Mouse (Mus musculus) urinary bladder, adult 2 months (tissue): ENCODE data around the gene Mief2. TPM values are rescaled to one million over a fixed set of nuclear protein-coding genes. Genes with fewer than 3 reads are reported as not detected.

Experiments used
- DNase-seq: peaks from one replicate; pipeline ENCODE4 v3.0.0; 2022; ENCODE audit warnings: low spot score
- polyA plus RNA-seq: library from polyadenylated mRNA; depleted of rRNA; stranded (reverse); fragments of >200 nt; gene quantifications from 2 replicates; pipeline ENCODE4 v1.2.3, GENCODE M21; 2012

The Mief2 gene
- polyA plus RNA-seq, 1 experiment: 18.0 TPM

- DNase-seq: no peak
Measured at GRCm38 (mm10) chr11:60719263-60719662, 8.9 kb upstream of the Mief2 start.

DNA sequence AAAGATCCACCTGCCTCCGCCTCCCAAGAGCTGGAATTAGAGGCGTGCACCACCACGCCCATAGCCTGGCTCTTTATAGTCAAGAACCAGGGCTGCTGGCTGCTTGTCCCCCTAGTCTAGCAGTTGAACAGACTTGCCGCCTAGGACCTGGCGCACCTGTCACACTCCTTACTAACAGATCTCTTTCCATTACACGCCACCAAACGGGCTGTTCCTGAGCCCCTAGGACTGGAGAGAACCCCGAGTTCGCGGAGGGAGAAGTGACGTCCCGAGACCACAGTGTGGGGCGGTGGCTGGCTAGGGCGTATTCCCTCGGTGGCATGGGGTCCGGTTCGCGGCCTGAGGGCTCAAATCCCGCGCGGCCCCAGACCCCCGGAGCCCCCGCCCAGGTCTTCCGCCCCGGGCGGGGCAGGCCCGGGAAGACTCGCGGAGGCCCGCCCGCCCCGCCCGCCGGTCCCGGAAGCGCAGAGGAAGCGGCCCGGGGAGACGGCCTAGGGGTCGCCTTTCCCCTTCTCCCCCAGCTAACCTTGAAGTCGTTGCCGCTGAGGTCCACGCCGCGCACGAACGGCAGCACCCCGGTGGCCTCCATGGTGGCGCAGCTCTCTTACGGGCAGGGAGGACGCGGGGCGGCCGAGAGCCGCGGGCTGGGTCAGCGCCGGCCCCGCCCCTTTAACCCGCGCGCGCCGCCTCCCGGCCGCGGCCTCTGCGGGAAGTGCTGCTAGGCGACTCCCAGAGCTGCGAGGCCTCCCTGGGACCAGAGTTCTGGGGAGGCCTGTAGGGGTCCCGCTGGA is 1.4 kb upstream of the Mief2 start, which contains the start of gene Flii:
TSS of gene Flii (minus strand) at position 663 of the 791 bp plus-strand sequence.
- DNase-seq: peak; percentile 78

- DNase-seq: peak; percentile 24
Measured at GRCm38 (mm10) chr11:60727392-60728140, 632 bp upstream of the Mief2 start.

DNA sequence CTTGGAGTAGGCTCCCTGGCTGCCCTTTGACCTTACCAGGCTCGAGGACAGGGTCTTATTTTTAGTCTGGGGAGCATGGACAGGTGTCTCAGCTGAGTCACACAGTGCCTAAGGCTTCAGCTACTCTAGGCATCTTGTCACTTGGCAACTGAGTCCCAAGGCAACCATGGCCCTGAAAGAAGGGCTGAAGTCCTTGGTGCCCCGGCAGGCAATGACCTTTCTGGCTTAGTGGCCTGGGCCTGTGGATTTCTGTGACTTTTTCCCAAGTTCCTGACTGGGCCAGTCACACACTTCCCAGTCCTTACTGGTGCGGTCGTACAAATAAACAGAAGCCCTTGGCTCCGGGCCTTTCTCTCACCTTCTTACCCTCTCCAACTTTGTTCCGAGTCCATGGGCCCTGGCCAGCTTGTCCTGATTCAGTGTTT is 1.0 kb downstream of the Mief2 start:
- peak; percentile 24 for DNase-seq

DNA sequence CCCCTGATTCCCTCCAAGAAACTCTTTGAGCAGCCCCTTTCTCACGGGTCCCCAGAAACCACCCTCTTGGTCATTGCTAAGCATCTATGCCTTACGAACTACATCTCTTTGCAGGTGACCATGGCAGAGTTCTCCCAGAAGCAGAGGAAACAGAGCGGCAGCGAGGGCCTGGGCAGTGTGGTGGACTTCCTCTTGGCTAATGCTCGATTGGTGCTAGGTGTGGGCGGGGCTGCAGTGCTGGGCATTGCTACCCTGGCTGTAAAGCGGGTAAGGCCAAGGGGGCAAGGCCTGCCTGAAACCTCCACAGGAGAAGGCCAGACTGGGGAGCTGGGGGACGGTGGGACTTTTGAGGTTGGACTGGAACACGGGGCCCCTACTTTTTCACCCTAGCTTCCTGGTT is 2.0 kb downstream of the Mief2 start:
- no peak for DNase-seq

DNA sequence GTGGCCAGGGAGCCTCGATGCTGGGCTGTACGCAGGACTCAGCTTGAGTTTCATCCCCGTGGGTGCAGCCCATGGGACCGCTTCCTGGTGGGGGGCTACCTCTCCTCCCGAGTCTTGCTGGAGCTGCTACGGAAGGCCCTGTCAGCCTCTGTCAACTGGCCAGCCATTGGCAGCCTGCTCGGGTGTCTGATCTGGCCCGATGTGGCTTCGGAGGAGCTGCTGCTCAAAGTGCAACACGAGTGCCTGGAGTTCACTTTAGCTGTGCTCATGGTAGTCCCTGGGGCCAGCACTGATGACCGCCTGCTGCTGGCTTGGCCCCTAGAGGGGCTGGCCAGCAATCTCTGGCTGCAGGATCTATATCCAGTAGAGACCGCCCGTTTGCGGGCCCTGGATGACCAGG is 3.1 kb downstream of the Mief2 start:
- DNase-seq: peak; percentile 22

DNA sequence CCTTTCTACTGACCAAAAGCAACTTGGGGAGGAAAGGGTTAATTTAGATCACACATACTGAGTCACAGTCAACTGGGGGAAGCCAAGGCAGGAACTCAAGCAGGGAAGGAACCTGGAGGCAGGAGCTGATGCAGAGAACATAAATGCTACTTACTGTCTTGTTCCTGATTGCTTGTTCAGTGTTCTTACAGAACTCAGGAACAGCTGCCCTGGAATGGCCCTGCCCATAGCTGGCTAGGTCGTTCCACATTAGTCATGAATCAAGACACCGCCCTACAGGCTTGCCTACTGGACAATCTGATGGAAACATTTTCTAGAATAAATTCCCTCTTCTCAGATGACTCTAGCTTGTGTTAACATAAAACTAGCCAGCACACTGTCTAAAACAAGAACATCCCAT is 6.0 kb downstream of the Mief2 start:
- DNase-seq: no peak

DNA sequence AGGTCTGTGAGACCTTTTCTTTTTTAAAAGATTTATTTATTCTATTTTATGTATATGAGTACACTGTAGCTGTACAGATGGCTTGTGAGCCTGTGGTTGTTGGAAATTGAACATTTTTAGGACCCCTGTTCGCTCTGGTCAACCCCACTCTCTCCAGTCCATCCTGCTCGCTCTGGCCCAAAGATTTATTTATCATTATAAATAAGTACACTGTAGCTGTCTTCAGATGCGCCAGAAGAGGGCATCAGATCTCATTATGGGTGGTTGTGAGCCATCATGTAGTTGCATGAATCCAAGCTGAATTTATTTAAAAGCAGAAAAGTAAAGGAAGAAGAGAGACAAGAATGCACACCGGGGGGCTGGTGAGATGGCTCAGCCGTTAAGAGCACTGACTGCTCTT is 7.0 kb downstream of the Mief2 start:
- DNase-seq: no peak

- DNase-seq: no peak
Measured at GRCm38 (mm10) chr11:60736491-60736890, 8.3 kb downstream of the Mief2 start.

DNA sequence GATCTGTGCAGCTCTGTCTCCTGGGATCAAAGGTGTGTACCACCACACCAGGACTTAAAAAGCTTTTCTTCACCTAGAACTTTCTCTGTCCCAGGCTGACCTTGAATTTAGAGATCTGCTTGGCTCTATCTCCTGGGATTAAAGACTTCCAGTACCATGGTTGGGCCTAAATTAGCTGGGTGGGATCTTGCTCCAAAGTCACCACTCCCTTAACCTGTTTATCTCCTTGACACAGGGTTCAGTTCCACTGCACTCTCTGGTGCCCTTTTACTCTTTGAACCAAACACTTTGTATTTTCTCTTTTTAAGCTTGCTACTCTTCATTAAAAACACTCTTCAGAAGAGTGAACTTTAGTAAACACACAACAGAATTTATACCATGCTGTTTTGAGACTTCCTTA is 9.3 kb downstream of the Mief2 start:
- no peak for DNase-seq

- DNase-seq: no peak
Measured at GRCm38 (mm10) chr11:60740321-60740720, 12.1 kb downstream of the Mief2 start.

- DNase-seq: no peak
Measured at GRCm38 (mm10) chr11:60755570-60755969, 27.4 kb downstream of the Mief2 start.

GRCm38 (mm10) chr11:60761681-60762080 is 33.5 kb downstream of the Mief2 start:
- no peak for DNase-seq

- no peak for DNase-seq
Measured at GRCm38 (mm10) chr11:60766969-60767368, 38.8 kb downstream of the Mief2 start.

- no peak for DNase-seq
Measured at GRCm38 (mm10) chr11:60769322-60769721, 41.1 kb downstream of the Mief2 start.

DNA sequence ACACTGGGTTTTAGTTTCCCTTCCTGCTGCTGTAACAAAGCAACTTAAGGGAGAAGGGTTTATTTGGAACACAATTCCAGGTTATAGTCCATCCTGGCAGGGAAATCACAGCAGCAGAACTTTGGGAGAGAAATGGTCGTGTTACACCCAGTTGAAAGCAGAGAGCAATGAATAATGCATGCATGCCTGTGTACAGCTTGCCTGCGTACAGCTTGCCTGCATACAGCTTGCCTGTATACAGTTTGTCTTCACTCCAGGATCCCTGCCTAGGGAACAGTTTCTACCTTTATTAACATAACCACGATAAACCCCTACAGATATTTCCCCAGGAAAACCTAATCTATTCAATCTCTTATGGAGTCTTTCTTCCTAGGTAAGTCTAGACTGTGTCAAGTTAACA is 42.6 kb downstream of the Mief2 start:
- no peak for DNase-seq

DNA sequence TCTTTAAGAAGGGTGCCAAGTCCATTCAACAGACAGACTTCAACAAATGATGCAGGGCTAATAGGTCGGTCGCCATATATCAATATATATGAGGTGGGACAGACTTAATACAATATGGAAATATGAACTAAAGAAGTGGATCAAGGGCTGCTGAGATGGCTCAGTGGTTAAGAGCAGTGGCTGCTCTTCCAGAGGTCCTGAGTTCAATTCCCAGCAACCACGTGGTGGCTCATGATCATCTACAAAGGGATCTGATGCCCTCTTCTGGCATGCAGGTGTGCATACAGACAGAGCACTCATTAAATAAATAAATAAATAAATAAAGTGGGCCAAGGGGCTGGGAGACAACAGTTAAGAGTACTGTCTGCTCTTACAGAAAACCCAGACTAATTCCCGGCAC is 44.0 kb downstream of the Mief2 start:
- DNase-seq: no peak

- no peak for DNase-seq
Measured at GRCm38 (mm10) chr11:60774158-60774689, 46.0 kb downstream of the Mief2 start.

- DNase-seq: no peak
Measured at GRCm38 (mm10) chr11:60774841-60775240, 46.6 kb downstream of the Mief2 start.

- DNase-seq: no peak
Measured at GRCm38 (mm10) chr11:60775578-60775977, 47.4 kb downstream of the Mief2 start.

DNA sequence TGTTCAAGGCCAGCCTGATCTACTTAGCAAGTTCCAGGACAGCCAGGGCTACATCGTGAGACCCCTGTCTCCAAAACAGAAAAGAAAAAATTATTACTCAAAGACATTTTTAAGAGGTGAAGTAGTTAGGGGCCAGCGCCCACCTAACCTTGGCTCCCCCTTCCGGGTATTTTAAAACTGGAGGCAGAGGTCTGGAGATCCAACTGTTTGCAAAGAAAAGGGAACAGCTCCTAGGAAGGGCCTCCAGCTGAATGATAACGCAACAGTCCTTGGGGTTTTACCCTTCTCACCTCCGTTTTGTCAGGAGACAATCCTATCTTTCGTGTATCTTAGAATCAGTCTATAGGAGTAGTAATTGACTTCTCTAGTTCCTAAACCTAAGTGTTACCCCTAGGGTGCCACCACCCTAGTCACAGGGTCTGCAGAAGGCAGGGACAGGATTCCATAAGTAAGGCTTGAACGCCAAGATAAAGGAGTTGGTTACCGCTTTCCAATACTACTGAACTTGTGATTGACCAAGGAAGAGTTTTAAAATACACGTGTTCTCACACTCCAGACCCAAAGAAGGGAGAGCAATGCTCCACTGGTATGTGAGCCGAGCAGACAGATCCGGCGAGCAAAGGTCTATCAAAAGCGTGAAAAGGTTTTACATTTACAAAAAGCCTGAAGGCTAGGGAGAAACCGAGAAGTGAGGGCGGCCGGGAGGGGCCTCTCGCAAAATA is 48.1 kb downstream of the Mief2 start:
- DNase-seq: no peak
